Mouse (Mus musculus) heart, adult 2 months (tissue): Measurements from ENCODE around the gene Polq. TPM values are rescaled to one million over a fixed set of nuclear protein-coding genes. Genes with fewer than 3 reads are reported as not detected.
"Not testable (repeated sequence)": the region's sequence is repeated elsewhere in the genome, so short reads cannot be mapped to it uniquely, and the experiment has no call there.

Experiments
- DNase-seq, 2 experiments: peaks; one replicate each; pipeline ENCODE4 v3.0.0; 2021
- H3K27ac ChIP-seq: fragments of 200-600 bp; 2 replicates; pipeline ENCODE4 v1.8.1; 2022
- H3K27me3 ChIP-seq: fragments of 200-500 bp; 2 replicates; pipeline ENCODE4 v1.6.1; 2012; ENCODE audit warnings: mild to moderate bottlenecking, low read length, inconsistent platforms, mixed read lengths; ENCODE audit not compliant: control insufficient read depth, insufficient read depth
- H3K36me3 ChIP-seq: fragments of 200-500 bp; 2 replicates; pipeline ENCODE4 v1.6.1; 2012; ENCODE audit warnings: low read length, inconsistent platforms; ENCODE audit not compliant: control insufficient read depth, insufficient read depth
- H3K4me1 ChIP-seq: fragments of 200-500 bp; 2 replicates; pipeline ENCODE4 v1.6.1; 2011; ENCODE audit warnings: low read length; ENCODE audit not compliant: control insufficient read depth, insufficient read depth
- H3K4me3 ChIP-seq: fragments of 200-600 bp; 2 replicates; pipeline ENCODE4 v1.8.1; 2022
- H3K79me2 ChIP-seq: fragments of 200-500 bp; replicated peaks from 2 replicates; pipeline ENCODE4 v1.6.1; 2012; ENCODE audit warnings: mild to moderate bottlenecking, inconsistent platforms, low read length, moderate library complexity, mixed read lengths; ENCODE audit not compliant: control insufficient read depth, insufficient read depth
- H3K9ac ChIP-seq: fragments of 200-500 bp; 2 replicates; pipeline ENCODE4 v1.6.1; 2012; ENCODE audit warnings: low read depth, mild to moderate bottlenecking, control low read depth, inconsistent platforms, low read length, mixed read lengths
- CTCF ChIP-seq: fragments of 200-600 bp; IDR thresholded peaks from 2 replicates; pipeline ENCODE4 v1.8.1; 2022; ENCODE audit warnings: antibody characterized with exemption, mild to moderate bottlenecking, moderate library complexity
- EP300 ChIP-seq: fragments of 200-500 bp; IDR thresholded peaks from 2 replicates; pipeline ENCODE4 v1.6.1; 2011; ENCODE audit warnings: low read depth, low read length, control low read depth; ENCODE audit not compliant: insufficient read depth
- POLR2A ChIP-seq: fragments of 200-500 bp; IDR thresholded peaks from 2 replicates; pipeline ENCODE4 v1.6.1; 2011; ENCODE audit warnings: mild to moderate bottlenecking, low read depth, low read length, control low read depth; ENCODE audit not compliant: insufficient read depth
- WGBS: fragments of 180-500 bp; shearing (Covaris S2); methylation state at CpG from one replicate; pipeline ENCODE4 v1.1.7; 2018; 5-methylcytosine and 5-hydroxymethylcytosine counted together
- intact Hi-C: fragments of 180-260 bp; cut with DNase I; formaldehyde crosslinking; loops from one replicate; pipeline ENCODE4 v1.15.1; 2025
- polyA plus RNA-seq: library from polyadenylated mRNA; depleted of rRNA; stranded (reverse); fragments of >200 nt; gene quantifications from 2 replicates; pipeline ENCODE4 v1.2.3, GENCODE M21; 2012; rRNA removed
- total RNA-seq, 2 experiments: library from RNA; stranded (reverse); gene quantifications; 2 replicates each; pipeline ENCODE4 v1.2.3; 2021

The Polq gene
- total and polyA plus RNA-seq, 3 experiments = 1.2 to 4.9 (median 4.7) TPM

DNA sequence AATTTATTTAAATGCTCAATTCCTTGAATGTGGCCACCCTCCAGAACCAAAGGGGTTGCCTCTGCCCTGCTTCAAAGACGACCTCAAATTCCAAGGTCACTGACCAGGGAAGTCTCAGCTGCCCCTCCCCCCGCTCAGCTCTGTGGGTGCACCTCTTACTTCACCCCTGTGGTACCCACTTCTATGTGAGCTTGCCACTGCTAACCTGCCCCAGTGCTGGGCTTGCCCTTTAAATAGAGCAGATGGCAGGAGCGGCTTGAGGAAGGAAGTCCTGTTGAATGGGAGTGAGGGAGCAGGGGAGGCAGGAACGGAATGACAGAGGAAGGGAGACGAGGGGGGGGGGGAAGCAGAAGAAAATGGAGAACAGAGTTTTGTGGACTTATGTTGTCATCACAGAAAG lies 97.2 kb downstream of the Polq start:
- no peaks in the 10 kb centered on the region for H3K79me2 ChIP-seq
- TF ChIP-seq POLR2A (no peak), CTCF (no peak), EP300 (no peak)
- no peak for DNase-seq
- intact Hi-C loops = loop anchor here (2.0 kb wide), 1 partner anchor 576 kb away; no protein-coding TSS in a partner anchor
- H3K36me3 ChIP-seq = no peaks in the 10 kb centered on the region
- H3K4me3 ChIP-seq = no peak overlapping the region
- H3K9ac ChIP-seq = no peak overlapping the region
- no peaks in the 10 kb centered on the region for H3K4me1 ChIP-seq
- no peaks in the 10 kb centered on the region for H3K27me3 ChIP-seq
- WGBS = 20% methylated on average over 5 of the region's 5 CpGs
- no peak overlapping the region for H3K27ac ChIP-seq

DNA sequence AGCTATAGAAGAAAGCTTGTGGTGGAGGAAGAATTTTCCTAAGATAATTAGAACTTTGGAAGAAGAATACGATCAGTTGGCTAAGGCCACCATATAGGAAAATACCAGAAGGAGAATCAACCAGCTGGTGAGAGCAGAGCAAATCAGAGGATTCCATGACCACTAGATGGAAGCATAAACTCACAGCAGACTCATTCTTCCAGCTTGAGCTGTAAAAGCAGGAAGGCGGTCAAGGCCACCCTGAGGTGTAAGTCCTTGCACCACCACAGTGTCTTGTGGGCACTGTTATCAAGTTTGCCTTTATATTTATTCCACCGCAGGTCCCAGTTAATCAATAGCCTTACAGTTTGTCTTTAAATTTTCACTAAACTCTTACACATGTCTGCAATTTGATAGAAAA lies 97.7 kb downstream of the Polq start:
- Histone ChIP-seq H3K27me3 (no peaks in the 10 kb centered on the region), H3K79me2 (no peaks in the 10 kb centered on the region), H3K9ac (no peak overlapping the region), H3K27ac (no peak overlapping the region), H3K4me3 (no peak overlapping the region), H3K36me3 (no peaks in the 10 kb centered on the region), H3K4me1 (no peaks in the 10 kb centered on the region)
- WGBS = 10% methylated on average over 3 of the region's 3 CpGs
- intact Hi-C loops = loop anchor here (2.0 kb wide), 1 partner anchor 576 kb away; no protein-coding TSS in a partner anchor
- no peak for DNase-seq
- TF ChIP-seq CTCF (peak; percentile 77), EP300 (0 out of 2 replicates have a peak, but pooled peaks have one; percentile 21), POLR2A (no peak)

DNA sequence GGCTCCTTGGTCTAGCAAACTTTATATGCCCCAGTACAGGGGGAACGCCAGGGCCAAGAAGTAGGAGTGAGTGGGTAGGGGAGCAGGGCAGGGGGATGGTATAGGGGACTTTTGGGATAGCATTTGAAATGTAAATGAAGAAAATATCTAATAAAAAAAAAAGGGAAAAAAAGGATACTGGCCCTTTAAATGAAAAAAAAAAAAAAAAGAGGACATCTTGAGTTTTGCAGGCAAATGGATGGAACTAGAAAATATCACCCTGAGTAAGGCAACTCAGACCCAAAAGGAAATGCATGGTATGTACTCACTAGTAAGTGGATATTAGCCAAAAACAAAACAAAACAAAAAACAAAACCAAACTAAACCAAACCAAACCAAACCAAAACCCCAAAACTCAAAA lies 113.6 kb downstream of the Polq start:
- H3K4me1 ChIP-seq, H3K4me3 ChIP-seq, H3K9ac ChIP-seq, H3K27me3 ChIP-seq, DNase-seq, intact Hi-C loops, H3K27ac ChIP-seq, H3K79me2 ChIP-seq, H3K36me3 ChIP-seq: not testable (repeated sequence)
- WGBS = 81% methylated on average over 1 of the region's 1 CpGs

Other genes starting within 250 kb of the Polq start
- gene Slc15a2, start 226.8 kb upstream of the Polq start, total RNA-seq = 1 to 10 TPM; 1.6 to 2.2 TPM
- 3.3 and 4.7 TPM in 2 replicates for gene Slc15a2, start 226.8 kb upstream of the Polq start, polyA plus RNA-seq
- gene Iqcb1, start 183.4 kb upstream of the Polq start, total RNA-seq = 10 to 100 TPM; 12.1 to 14.1 TPM
- gene Iqcb1, start 183.4 kb upstream of the Polq start, polyA plus RNA-seq = 3.8 and 5.8 TPM in 2 replicates
- gene Eaf2, start 136.8 kb upstream of the Polq start, total RNA-seq = 1 to 10 TPM; 1.1 TPM
- gene Eaf2, start 136.8 kb upstream of the Polq start, polyA plus RNA-seq = 0.23 and 0.85 TPM in 2 replicates
- gene Golgb1, start 136.6 kb upstream of the Polq start, total RNA-seq = 10 to 100 TPM; 41.6 to 52.1 TPM
- gene Golgb1, start 136.6 kb upstream of the Polq start, polyA plus RNA-seq = 27.7 and 39.9 TPM in 2 replicates
- gene Hcls1, start 76.8 kb upstream of the Polq start, total RNA-seq = 1 to 10 TPM; 7.3 to 9.1 TPM
- gene Hcls1, start 76.8 kb upstream of the Polq start, polyA plus RNA-seq = 7.2 and 9.3 TPM in 2 replicates
- gene Fbxo40, start 21.3 kb upstream of the Polq start, total RNA-seq = 100 to 1,000 TPM; 191 to 211 TPM
- 66.5 and 115 TPM in 2 replicates for gene Fbxo40, start 21.3 kb upstream of the Polq start, polyA plus RNA-seq